8 mouse cellular contexts compared by ENCODE assay signal in the genomic region with DNA sequence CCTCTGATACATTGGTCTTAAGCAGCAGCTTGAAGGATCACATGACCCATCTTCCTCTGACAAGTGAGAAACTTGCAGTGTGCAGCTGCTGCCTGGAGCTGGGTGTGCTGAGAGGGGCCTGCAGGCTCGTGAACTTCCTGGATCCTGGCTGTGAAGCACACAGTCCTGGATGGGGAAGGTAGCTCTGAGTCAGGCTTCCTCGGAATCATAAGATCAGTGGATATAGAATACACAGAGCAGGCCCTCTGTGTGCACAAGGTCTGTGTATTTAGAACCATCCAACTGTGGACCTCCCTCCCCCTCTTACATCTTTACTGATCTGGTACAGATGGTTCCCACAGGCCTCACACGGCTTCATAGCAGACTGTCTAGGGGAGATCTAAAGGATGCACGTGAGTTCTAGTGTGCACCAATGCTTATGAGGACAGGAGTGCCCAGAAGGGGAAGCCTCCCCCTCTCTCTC.
A peak's percentile ranks its signal among the peaks of the same experiment; 100 is the strongest.
DNase-seq lines count a peak whose midpoint lies in the region; ATAC-seq lines count a peak whose summit lies in the region.

No protein-coding gene starts in this region.

- H3K4me3 ChIP-seq in hindbrain, embryonic 10.5 days: no peak overlapping the region
- H3K4me3 ChIP-seq in midbrain, embryonic 16.5 days (ENCODE audit: low read depth, low read length): no peak overlapping the region

- no peak overlapping the region for H3K4me2 ChIP-seq in midbrain, embryonic 16.5 days (ENCODE audit: low read length)

- peaks cover 69% of the 10 kb centered on the region for H3K4me1 ChIP-seq in hindbrain, embryonic 10.5 days (replicated peaks)
- peaks cover 36% of the 10 kb centered on the region for H3K4me1 ChIP-seq in midbrain, embryonic 16.5 days (ENCODE audit: control insufficient read depth, insufficient read depth, low read length)

- WGBS in hindbrain, embryonic 10.5 days: 25% methylated on average over 4 of the region's 4 CpGs
- WGBS in midbrain, embryonic 16.5 days: 11% methylated on average over 4 of the region's 4 CpGs

- peak; percentile 26; the same call in 1 of the 2 replicates for ATAC-seq in midbrain, embryonic 16.5 days

- no peaks in the 10 kb centered on the region for H3K9me3 ChIP-seq in hindbrain, embryonic 10.5 days
- no peaks in the 10 kb centered on the region for H3K9me3 ChIP-seq in midbrain, embryonic 16.5 days (replicated peaks; ENCODE audit: control insufficient read depth, low read length, poor library complexity, severe bottlenecking)

- H3K36me3 ChIP-seq in hindbrain, embryonic 10.5 days: peaks cover 26% of the 10 kb centered on the region
- no peaks in the 10 kb centered on the region for H3K36me3 ChIP-seq in midbrain, embryonic 16.5 days (ENCODE audit: control insufficient read depth, insufficient read depth, low read length)

- H3K27ac ChIP-seq in hindbrain, embryonic 10.5 days: peak overlapping the region; percentile 87
- H3K27ac ChIP-seq in midbrain, embryonic 16.5 days (ENCODE audit: low read length): peak overlapping the region; percentile 65

- 0 out of 2 replicates have a peak overlapping the region, but pooled peaks have one; percentile 38 for H3K9ac ChIP-seq in midbrain, embryonic 16.5 days (ENCODE audit: low read depth, low read length)

- H3K27me3 ChIP-seq in hindbrain, embryonic 10.5 days (ENCODE audit: insufficient read depth, poor library complexity, severe bottlenecking): no peaks in the 10 kb centered on the region; the same call in 1 of the 2 replicates
- no peaks in the 10 kb centered on the region for H3K27me3 ChIP-seq in midbrain, embryonic 16.5 days (ENCODE audit: control insufficient read depth, insufficient read depth, low read depth, low read length)

- peak; percentile 60 for DNase-seq in embryo, embryonic 10 days (ENCODE audit: low spot score)
- no peak for DNase-seq in embryo, embryonic 9.5 days (ENCODE audit: extremely low spot score)
- peak; percentile 51 for DNase-seq in 3T3-L1 (ENCODE audit: low read depth, low spot score)
- DNase-seq in hindbrain, embryonic 10.5 days (ENCODE audit: low spot score): peak; percentile 46
- DNase-seq in urinary bladder, postnatal 25 days (ENCODE audit: low spot score): no peak
- no peak for DNase-seq in cerebellum, postnatal 14 days
- DNase-seq in adrenal gland, adult (ENCODE audit: inconsistent age in 2 of 2, low spot score in 1 of 2): no peak

Comparison
In these comparisons a context has a peak if more than half of its experiments do, and no peak if none do; other contexts are left out.
1. DNase-seq: peak in embryo, embryonic 10 days (single experiment), 3T3-L1 (single experiment) and hindbrain, embryonic 10.5 days (single experiment); none in embryo, embryonic 9.5 days (single experiment), urinary bladder, postnatal 25 days (single experiment), cerebellum, postnatal 14 days (0 of 2) and adrenal gland, adult (0 of 2).